Mouse (Mus musculus) layer of hippocampus, adult 8-10 months (tissue): ENCODE measurements at regions not wholly inside any gene's neighbourhood (a gene's known extent, or its start where the extent isn't known, plus 50 kb on each side); places are given as distances from the start of the nearest gene placed in this dataset.
A peak's percentile ranks its signal among the peaks of the same experiment; 100 is the strongest.

Experiments
- DNase-seq, 2 experiments: peaks; one replicate each; pipeline ENCODE4 v3.0.0; 2022; ENCODE audit warnings: low spot score in 2 of 2

DNA sequence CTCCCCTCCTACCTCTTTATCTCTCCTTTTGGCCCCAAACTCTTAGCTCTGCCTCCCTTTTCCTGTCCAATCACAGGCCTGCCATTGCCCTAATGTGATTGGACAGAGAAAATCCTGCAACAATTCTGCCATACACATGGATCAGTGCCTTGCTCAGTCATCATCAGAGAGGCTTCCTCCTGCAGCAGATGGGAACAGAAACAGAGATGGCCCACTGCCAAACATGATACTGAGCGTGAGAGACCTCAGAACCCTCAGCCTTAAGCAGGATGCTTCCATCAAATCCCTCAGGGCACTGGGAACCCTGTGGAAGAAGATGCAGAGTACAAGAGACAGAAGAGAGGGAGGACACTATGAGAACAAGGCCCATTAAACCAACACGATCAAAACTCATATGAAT is 62.8 kb upstream of the Cacna2d3 start:
- no peak for DNase-seq

DNA sequence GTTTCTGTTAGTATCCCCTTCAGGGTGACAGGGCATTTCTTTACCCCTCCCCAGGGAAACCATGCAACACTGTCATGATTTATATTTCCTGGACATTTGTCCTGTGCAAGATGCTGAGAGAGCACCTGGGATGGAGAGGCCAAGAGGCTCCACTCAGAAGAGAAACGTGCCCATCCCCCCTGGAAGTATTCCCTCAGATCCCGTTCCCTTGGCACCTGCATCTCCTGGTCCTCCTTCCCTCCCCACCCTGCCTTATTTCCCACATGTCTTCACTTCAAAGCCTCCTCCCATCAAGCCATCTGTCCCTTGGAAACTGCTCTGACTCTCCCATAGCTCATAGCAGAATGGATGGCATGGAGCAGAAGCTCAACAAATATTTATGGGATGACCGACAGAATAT is 64.8 kb upstream of the Cacna2d3 start:
- DNase-seq = no peak

DNA sequence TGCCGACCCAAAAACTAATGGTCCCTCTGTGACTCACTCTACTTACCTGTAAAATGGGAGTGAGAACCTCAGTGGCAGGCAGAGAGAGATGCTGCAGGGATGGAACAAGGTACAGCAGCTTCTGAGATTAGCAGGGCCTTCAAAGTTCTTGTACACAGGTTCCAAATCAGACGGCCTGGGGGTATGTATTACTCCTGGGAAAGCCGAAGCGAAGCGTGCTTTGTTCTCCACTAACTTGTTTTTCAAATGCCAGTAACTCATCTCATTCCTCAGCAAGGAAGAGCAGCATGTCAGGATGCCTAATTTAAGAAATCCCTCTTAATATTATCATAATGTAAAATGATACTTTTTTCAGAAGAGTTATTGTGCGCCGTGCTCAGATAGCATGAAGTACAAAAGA is 66.1 kb upstream of the Cacna2d3 start:
- DNase-seq = no peak

DNA sequence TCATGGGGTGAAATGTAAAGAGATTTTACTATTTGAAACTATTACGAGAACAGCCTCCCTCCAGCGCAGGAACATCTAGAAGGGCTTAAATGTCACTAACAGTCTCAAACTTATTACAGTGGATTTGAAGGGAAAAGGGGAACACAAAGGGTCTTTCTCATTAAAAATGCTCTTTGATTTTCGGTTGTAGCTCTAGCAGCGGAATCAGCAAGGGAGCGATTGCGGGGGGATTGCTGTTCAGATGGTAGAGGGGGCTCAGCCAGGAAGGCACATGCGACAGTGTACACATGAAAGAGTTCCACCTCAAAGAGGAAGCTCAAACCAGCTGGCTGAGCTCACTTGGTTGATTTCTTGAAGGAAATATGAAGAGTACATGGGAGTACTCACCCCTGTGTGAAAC is 66.7 kb upstream of the Cacna2d3 start:
- no peak for DNase-seq

DNA sequence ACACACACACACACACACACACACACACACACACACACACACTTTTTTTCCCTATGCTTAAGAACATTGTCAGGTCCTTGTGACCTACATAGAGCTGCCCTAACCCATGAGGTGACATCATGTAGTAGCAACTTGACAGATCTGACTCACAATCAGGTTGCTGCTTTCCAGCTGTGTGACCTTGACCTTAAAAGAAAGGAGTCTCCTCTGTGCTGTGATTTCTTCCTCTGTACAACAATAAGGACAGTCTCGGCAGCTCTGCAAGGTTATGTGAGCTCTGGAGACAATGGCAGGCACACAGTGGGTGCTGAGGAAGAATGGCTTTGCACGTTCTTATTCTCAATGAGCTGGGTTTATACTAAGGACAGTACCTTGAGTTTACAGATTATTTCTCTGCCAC is 73.7 kb upstream of the Cacna2d3 start:
- DNase-seq = no peak

DNA sequence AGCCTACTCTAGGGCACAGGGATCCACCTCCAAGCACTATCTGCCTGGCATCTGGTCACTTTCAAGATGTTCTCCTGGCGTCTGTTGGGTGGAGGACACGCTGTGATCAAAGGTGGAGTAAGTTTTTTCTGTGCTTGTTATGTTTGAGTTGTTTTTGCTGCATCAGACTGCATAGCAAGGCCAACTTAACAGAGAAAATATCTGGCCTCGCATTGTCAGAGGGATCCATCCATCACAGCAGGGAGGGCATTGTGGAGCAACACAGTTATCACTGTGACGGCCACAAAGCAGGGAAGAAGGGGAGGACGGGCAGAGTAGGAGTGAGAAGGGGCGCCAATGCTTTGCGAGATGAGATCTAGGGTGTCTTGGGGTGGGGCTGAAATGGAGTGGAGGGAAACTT is 74.7 kb upstream of the Cacna2d3 start:
- no peak for DNase-seq

DNA sequence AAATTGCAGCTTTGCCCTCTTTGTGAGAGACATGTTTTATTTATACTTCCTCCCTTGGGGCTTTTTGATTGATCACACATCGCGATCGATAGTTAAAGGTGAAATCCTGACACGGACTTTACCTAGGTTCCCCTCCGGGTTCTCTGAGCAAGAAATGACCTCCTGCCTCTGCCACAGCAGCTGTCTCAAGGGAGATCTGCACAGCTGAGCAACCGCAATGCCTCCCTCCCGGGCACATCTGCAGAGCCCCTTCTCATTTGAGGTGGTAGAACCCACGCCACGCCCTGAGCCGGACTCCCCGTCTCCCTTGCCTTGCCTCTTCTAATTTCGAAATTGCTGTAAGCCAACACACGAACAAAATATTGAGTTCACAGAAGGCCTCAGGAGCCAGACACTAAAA is 78.2 kb upstream of the Cacna2d3 start:
- no peak for DNase-seq

DNA sequence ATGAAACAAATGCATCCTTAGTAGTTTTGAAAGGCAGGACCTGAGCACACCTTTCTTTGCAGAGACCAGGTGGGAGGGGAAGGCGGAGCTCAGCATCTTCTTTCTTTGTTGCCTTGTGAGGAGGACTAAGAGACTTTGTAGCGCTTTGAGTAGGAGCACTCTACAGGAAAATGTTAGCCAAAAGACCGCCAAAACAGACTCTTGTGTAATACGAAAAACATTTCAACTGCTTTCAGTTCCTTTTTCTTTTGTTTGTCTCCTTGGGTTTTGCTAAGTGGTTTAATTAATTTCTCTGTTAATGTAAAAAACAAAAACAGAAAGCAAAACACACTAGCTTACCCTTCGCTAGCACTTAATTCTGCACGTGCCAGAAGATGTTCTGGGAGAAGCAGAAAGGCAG is 83.6 kb upstream of the Cacna2d3 start:
- DNase-seq = no peak

DNA sequence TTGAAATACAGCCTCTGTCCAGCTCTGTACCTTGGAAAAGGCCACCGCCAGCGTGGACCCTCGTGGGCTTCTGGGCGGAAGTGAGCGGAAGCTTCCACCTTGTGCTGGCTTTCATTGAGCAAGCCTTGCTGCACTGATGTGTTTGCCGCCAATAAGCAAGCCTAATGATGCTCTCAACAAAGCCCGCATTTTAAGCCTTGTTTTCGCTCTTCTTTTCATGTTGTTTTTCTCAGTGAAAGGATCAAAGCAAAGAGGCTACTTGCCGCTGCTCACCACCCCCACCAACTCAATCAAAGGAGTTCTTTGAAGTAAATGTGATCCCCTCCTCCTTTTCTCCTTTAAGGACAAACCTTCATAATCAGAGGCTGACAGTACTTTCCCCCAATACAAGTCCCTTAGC is 86.2 kb upstream of the Cacna2d3 start:
- no peak for DNase-seq

DNA sequence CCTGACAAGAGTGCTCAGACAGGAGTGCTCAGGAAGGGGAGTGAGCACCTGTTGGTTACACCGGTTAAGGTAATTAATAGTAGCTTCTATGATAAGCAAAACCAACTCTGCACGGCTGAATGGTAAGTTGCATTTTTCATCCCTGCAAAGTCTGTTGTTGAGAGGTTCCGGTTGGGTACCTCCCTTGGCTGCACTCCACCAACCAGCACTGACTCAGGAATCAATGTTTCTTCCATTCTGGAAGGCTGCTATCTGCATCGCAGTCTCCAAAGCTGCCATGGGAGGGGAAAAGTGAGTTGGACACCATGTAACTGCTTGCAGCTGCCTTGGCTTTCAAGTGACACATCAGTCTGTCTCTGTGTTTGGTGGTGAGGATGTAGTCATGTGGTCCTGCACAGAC is 93.0 kb upstream of the Cacna2d3 start:
- DNase-seq = peak; percentile 7 to 15

DNA sequence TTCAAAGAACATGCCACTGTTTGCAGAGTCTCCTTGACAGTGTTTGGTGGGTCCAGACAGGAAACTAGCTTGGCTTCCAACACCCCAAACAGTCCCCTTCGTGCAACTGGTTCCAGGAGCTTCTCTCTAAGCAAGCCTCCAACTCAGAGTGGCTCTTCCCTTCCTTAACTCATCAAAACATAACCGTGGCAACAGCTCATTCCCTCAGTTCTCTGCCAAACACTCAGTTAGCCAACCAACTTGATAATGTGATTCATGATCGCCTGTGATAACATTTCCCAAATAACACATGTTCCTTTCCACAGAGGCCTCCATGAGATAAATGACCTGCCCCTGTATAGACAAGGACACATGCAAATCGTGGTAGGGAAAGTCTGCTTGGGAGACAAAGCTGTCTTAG is 95.9 kb upstream of the Cacna2d3 start:
- no peak for DNase-seq

DNA sequence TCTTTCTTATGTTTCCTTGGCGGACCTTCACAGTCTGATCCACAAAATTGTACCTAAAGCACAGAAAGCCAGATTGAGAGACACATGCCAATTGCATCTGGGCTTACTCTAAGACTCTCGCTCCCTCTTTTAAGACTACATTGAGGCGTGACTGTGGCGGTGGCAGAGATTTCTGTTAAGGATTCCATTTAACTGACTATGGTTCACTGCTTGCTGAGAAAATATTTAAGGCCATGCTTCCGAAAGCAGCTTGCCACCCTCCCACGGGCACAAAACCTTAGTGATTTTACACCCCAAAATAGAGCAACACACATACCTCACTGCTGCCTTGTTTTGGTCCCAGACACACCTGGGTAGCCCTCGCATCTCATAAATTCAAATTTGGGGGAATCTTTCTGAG is 96.6 kb upstream of the Cacna2d3 start:
- peak; percentile 11 to 14 for DNase-seq

DNA sequence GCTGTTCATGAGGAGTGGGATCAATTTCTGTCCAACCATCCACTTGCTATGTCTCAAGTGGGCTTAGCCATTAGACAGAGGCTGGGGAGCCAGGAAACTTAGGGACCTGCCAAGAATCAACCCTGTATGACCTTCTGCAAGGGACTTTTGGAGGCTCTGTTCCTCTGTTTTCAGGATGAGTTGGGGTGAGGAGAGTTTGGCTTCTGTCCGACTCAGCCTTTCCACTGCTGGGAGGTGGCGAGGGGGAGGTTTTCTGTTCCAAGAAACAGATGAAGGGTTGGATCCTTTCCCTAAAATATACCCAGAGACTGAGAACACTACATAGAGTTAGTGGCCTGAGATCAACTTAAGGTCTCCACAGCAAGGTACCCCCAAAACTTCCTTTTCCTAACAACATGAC is 97.1 kb upstream of the Cacna2d3 start:
- DNase-seq = no peak

DNA sequence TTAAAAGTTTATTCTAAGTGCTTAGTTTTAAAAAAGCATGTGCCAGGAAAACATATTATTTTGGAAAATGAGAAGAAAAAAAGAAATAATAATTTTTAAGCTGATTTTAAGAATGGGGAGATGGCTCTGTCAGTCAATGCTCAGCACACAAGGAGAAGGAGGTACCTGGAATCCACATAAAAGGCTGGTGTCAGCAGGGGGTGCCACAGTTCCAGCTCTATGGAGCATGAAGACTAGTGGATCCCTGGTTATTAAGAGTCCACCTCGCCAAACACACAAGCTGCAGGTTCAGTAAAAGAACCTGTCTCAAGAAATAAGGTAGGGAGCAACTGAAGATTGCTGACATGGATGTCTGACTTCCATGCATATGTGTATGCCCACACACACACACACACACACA is 115.4 kb upstream of the Cacna2d3 start:
- peak in 1 of 2 experiments; percentile 19 for DNase-seq

DNA sequence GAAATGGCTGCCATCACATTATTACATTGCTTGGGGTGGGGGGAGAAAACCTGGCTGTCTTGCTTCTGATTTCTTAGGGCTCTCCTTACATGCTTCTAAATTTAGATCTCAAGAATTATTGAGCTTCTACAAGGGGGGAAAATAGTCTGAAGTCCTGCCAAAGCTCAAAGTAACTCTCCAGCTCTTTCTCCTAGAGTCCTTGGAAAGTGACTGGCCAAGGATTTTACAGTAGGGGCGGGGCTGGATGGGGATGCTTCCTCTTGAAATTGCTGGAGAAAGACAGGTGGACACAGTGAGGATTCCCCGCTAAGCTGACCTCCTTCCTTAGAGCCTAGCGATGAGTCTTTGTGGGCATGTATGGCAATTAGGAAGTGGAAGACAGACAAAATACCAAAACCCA is 117.9 kb upstream of the Cacna2d3 start:
- no peak for DNase-seq

DNA sequence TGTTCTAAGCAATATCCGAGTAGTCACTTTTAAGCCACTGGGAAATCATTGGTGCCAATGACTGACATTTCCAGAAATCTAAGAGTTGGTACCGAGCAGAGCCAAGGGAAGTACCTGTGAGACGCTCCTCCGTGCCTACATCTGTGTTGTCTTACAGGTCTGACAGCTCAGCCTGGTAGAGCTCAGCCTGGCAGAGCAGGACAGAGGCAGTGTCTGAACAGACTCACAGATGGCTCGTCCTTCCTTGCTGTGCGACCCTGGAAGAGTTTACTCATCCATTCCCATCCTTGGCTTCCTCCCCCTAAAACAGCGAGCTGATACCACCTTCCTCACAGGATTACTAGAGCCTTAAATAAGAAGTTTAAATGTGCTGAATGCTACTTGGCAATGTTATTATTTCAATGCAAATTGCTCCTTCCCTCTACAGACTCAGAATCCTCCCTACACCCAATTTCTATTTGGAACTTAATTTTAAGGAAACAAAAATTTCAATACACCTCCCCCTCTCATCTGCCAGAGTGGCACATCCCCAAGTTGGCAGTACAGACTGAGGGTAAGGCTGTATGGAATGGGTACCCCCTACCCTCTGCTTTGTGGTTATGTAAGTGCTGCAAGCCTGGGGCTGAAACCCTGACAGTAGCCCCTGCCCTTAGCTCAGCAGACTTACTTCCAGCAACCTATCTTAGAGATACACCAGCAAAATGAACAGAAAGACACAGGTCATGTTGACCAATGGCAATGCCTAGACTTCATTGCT is 119.9 kb upstream of the Cacna2d3 start:
- DNase-seq = no peak

DNA sequence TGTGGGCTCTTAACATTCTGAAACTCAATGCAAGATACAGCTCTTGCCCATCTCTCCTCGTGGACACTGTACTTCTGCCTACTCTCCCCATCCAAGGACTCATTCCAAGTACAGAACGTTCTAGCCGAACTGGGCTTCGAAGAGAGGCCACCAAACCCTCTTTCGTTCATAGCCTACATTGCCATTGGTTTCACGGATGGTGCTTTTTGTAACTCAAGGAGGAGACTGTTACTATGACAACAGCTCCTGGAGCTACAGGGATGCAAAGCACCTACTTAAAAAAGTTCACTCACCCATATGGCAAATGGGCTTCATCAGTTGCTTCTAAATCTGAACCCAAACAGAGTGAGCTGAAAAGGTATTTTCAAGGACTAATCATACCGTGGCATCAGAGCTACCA is 120.4 kb upstream of the Selenok start:
- no peak for DNase-seq

DNA sequence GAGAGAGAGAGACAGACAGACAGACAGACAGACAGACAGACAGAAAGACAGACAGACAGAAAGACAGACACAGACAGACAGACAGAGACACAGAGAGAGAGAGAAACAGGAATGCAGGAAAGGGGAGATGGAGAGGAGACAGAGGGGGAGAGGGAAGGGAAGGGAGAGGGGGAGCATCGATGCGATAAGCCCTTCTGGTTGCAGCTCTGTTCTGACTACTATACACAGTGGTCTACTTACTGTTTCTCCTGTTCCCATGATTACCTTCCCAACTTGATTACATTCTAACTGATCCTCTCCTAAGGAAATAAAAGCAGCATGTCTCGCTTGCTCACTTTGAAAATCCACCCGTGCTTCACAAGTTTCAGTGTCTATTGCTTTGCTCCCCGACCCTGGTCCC is 116.8 kb upstream of the Selenok start:
- no peak for DNase-seq

DNA sequence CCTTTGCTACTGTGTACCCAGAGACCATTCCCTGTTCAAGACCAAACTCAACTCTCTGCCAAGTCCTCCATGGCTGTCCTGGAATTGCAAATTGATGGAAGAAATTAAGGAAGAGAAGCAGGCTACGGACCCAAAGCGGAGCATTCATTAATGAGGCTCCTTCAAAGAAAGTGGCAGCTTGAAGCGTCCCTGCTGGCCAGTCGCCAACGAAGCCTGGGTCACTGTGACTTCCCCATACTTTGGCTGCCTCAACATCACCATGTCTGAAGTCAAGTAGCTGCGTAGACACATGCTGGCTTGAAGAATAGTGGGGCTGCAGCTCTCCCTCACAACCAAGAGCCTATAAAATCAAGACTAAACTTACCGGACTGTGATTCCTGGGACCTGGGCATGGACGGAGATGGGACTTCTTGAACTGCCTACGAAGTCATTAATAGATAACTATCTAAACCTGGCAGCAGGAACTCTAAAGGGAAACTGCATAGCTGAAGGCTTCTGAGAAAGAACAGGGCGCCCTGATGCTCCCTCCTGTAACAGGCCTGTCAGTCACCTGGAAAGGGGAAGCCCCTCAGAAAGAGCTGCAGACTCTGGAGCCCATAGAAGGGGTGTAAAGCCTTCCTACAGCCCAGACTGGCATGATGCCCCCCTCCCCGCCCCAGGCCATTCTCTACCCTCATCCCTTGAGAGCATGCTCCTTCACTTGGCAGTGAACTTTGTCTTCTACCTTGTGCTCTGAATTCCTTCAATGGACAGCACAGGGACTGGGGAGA is 116.0 kb upstream of the Selenok start:
- DNase-seq = no peak

DNA sequence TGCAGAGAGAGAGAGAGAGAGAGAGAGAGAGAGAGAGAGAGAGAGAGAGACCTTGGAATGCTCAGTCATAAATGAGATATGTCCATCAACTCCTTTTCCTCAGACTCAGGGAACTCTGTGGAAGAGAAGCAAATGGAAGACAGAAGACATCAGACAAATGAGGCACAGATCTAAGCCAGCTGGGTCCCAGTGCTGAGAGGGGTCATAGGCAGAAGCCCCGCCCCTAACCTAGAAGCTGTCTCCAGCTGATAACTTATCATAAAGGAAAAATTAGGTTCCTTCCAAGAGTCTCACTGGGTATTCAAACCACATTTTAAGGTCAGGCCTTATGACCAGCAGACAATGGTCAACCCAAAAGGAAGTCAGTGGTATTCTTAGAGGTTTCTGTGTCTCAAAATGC is 106.1 kb upstream of the Selenok start:
- no peak for DNase-seq

DNA sequence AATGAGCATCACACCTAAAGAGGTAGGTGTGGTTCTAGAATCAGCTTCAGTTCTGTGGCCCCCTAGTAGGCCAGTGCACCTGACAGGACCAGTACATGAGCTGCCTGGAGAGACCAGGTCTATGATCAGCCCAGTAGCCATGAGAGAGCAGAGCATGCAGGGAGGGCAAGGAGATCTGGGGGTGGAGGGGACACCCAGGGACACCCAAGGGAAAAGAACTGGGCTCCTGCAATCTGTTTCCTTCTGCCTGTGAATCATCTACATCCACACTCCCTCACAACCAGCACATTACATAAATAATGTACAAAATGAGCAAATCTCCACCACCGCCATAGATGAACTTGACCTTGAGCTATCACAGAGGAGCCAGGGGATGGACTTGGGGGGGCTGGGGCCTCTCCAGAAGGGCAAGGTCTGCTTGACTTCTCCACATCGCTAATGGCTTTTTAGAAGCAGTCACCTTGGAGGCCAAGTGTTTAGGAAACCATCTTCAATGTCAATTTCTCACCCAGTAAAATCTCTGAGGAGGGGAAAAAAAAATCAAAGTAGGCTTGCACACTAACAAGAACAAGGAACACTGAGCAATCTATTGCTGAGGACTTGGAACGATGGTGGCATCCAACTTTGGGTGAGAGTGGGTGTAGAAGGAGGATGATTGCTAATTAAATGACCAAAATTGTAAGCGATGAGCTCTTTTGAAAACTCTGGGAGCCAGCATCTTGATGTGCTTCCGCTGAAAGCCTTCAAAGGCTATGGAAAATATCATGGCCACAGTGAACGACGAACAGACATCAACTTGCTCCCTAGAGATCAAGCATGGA is 101.4 kb upstream of the Selenok start:
- DNase-seq = no peak

DNA sequence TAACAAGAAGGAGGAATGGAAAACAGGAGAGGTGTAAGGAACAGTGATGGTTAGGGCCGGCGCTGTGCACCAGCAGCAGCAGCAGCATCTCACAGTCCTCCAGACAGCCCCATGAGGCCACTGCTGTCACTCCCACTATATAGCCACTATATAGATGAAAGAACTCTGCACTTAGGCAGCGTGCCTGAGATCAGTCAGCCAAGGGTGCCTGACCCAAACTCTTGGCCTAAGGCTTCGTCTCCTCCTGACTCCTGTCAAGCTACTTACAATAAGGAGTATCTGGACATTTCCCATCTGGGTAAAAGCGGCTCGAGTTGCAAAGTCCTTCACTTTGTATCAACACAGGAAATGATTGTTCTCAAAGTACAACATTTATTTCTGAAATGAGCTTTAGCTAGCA is 100.8 kb upstream of the Selenok start:
- no peak for DNase-seq
